Mouse (Mus musculus): Measurements from ENCODE around the gene Pdcl3. TPM values are rescaled to one million over a fixed set of nuclear protein-coding genes. Genes with fewer than 3 reads are reported as not detected.

Gene Pdcl3
- 25.9 and 28.2 TPM in 2 replicates for polyA plus RNA-seq (2012; rRNA removed)

GRCm38 (mm10) chr1:38985308-38985707, at the start of gene Pdcl3:
TSS of gene Pdcl3 (plus strand) at chr1:38985608.

GRCm38 (mm10) chr1:38938849-38939248, 46.6 kb upstream of the Pdcl3 start, which contains the start of gene Nms:
TSS of gene Nms (plus strand) at chr1:38939149.

Other genes with a start within 250 kb of the Pdcl3 start
- 0.43 and 0.52 TPM in 2 replicates for gene Lonrf2, start 148.9 kb upstream of the Pdcl3 start, polyA plus RNA-seq (2012; rRNA removed)
- 1.1 and 1.3 TPM in 2 replicates for gene Chst10, start 87.4 kb upstream of the Pdcl3 start, polyA plus RNA-seq (2012; rRNA removed)
- gene Nms, start 46.5 kb upstream of the Pdcl3 start, polyA plus RNA-seq (2012; rRNA removed), result not detected in 2 replicates
- 46.7 and 51.9 TPM in 2 replicates for gene Npas2, start 208.1 kb downstream of the Pdcl3 start, polyA plus RNA-seq (2012; rRNA removed)